Mouse (Mus musculus) cerebellum, postnatal 4 days (tissue): ENCODE measurements around the gene Fbn1.
A peak's percentile ranks its signal among the peaks of the same experiment; 100 is the strongest.
"Not testable (repeated sequence)": the region's sequence is repeated elsewhere in the genome, so short reads cannot be mapped to it uniquely, and the experiment has no call there.

Experiments used
- DNase-seq, 2 experiments: peaks; one replicate each; pipeline ENCODE4 v3.0.0; 2022; ENCODE audit warnings: low spot score in 2 of 2, mixed read lengths in 1 of 2

Fbn1 gene

GRCm38 (mm10) chr2:125295526-125295925 is 212.3 kb downstream of the Fbn1 start:
- no peak for DNase-seq

GRCm38 (mm10) chr2:125293969-125294491 is 213.8 kb downstream of the Fbn1 start:
- no peak for DNase-seq

DNA sequence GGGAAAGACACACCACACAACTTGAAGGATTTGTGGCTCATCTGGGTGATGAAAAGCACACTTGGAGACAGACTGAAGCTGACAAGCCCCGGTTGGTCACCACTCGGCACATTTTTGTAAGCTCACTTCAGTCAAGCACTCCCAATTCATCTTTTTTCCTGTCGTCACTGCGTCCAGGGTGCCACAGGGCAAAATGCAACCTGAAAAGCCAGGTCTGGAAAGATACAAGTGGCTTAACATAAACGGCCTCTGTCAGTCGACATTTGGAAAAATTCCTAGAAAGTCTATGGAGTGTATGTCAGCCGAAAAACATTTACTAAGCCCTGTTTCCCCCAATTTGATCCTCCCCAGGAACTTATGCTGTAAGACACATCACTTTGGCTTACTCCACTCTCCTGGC is 215.2 kb downstream of the Fbn1 start:
- DNase-seq = no peak

GRCm38 (mm10) chr2:125291101-125291500 is 216.7 kb downstream of the Fbn1 start:
- no peak for DNase-seq

- no peak for DNase-seq
These were observed 217.4 kb downstream of the Fbn1 start for GRCm38 (mm10) chr2:125290197-125290965.

DNA sequence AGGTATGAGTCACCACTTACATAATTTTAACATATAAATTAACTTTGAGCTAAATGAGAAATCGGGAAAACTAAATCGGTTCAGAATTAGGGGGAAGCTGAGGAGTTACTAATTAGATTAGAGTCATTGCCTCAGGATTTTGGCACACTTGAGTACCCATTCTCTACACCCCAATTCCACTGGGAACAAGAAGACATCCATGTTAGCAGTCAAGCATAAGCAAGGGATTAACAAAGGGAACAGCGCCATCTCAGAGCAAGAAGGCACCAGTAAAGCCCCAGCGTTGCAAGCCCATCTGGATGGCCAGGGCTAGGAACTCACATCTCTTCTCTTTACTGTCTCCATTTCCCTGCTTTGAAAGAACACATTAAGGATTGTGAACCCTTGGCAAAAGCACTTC is 222.0 kb downstream of the Fbn1 start:
- DNase-seq = no peak

GRCm38 (mm10) chr2:125282334-125283206 is 225.2 kb downstream of the Fbn1 start:
- DNase-seq = no peak

- not testable (repeated sequence) for DNase-seq
These were observed 227.8 kb downstream of the Fbn1 start for GRCm38 (mm10) chr2:125279995-125280394.

GRCm38 (mm10) chr2:125278474-125278873 is 229.3 kb downstream of the Fbn1 start:
- no peak for DNase-seq

- no peak for DNase-seq
These were observed 231.1 kb downstream of the Fbn1 start for GRCm38 (mm10) chr2:125276692-125277091.

DNA sequence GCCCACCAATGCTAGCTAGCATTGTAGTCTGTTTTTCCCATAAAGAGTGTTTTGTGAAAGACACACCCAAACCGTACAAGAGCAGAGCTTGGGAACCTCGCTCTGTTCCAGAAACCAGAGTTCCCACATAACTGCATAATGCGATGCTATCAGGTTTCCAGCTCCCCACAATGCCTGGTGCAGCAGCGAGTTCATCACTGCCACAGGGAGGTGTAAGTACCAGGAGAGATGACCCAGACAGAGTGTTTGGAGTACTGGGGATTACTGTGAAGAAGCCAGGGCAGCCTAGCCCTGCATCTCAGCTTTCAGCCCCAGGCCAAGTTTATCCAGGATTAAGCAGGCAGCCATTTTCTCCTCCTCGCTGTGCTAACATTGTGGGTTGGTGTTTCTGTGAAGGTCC is 232.2 kb downstream of the Fbn1 start:
- no peak for DNase-seq

DNA sequence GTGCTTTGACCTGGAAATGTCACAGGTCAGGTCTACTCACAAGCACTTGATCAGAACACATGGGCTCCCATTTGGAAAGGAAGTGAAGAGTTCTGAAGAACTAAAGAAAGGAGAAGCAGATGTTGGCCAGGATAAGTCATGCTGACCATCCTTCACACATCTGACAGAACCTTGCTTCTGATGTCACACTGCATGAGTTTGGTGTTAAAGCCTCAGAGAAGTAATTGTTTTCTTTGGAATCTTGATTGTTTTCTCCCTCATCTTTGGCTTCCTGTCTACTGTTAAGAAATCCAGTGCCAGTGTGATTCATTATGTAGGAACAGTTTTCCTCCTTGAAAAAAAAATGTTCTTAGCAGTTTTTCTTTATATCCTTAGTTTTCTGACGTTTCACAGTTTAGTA is 238.9 kb downstream of the Fbn1 start:
- DNase-seq = no peak

- no peak for DNase-seq
These were observed 244.0 kb downstream of the Fbn1 start for GRCm38 (mm10) chr2:125263753-125264152.

DNA sequence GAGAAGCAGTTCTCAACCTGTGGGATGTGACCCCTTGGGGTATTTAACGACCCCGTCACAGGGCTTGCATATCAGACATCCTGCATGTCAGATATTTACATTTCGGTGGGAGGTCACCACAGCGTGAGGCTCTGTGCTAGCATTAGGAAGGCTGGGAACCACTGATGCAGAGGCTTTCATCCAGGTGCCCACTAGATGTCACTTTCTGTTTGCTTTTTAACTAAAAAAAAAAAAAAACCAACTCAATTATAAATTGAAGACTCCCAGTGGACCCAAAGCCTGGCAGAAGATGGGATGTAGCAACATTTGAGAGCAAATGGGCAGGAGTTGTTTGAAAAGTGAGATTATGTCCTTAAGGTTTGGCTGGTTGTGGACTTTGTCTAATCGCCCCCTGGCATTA is 244.7 kb downstream of the Fbn1 start:
- DNase-seq = peak in 1 of 2 experiments; percentile 20

DNA sequence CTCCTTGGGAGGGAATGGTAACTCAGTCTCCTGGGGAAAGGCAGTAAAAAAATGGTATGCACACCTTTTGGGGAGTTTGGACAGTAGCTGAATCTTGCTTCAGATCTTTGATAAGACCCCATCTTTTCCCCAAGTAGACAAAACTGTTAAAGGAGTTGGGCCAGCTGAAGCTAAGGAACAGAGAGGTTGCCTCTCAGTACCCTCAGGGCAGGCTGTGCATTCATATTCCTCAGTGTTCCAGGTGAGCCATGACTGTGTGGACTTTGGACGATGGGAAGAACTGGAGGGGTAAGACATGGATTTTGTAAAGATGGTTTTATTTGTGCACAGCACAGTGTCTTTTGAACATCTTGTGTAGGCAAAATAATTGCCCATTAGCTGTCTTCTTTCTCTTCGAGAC is 247.5 kb downstream of the Fbn1 start:
- DNase-seq = no peak

DNA sequence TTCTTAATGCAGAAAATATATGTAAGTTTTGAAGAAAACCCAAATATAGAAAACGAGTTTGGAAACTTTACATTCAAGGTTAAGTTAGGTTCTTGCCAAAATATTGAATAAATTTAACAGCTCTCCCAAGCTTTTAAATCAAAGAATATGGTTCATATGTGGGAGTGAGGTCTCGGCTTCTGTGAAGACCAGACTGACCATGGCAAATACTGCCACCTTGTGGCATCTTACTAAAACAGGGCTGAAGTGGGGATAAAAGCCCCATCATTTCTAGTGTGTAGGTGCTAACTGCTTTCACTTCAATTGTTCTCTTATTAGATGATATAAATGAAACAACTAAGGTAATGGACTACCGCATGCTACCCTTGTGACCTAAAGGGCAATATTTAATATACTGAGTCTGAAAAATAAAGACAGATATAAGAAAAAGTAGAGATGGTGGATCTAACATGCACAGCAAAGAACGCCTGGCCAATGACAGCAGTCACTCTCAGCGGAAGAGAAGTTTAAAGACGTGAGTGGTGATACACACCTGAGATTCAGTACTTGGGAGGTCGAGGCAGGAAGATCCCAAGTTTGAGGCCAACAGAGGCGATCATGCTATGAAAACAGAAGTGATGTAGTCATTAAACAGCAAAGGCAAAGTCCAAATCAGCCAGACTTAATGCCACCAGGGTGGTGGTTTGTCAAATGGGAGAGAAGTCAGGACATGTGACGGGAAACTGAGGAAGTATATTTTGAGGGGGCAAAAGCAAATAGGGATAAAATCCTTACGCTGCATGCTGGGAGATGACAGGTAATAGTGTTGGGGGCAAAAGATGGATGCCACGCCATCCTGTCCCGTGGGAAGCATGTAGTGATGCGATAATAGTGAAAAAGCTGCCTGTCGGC is 248.3 kb downstream of the Fbn1 start:
- DNase-seq = no peak

DNA sequence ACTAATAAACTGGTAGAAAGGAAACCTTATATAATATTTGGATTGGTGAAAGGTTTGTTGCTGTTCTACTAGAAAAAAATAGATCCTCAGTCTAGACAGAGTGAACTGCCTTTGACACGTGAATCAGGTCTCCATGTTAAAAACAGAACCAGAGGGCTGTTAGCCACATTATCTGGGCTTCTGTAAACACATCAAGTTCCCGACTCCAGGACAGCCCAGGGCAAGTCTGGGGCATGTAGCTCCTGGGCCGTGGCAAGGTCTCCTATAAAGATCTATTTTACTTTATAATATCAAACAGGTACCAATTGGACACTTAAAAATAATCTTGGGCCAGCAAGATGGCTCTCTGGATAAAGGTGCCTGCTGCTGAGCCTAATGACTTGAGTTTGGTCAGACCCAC is 251.9 kb downstream of the Fbn1 start:
- no peak for DNase-seq

DNA sequence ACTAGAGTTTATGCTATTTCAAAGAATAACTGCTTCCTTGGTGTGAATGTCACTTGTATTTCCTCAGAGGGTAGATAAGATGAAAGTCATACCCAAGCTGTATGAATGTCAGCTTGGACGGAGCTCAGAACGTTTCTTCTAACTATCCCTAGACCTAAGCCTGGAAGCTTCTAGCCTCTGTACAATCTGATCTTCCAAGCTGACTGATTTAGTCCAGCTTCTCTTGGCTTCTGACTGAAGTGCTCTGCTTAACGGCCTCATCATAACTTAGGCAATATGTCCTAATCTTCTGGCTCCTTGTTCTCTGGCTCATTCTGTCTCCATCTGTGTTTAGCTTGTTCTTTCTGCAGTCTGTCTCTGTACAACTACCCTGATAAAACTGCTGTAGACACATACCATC is 253.2 kb downstream of the Fbn1 start:
- DNase-seq = no peak

DNA sequence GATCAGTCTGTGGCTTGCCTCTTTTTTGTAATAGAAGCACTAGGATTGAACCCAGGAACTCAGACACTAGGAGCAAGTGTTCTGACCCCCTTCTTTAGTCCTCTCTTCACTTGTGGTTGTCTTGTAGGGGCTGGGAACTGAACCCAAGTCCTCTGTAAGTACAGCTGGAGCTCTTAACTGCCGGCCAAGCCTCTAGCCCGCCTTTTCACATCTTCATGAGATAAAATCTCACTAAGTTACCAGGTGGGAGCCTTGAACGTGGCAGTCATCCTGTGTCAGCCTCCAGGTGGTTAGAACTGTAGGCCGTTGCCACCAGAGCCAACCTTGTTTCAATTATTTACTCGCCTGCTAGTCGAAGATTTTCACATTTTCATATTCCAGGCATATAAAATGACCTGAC is 254.1 kb downstream of the Fbn1 start:
- no peak for DNase-seq

GRCm38 (mm10) chr2:125252275-125252674 is 255.5 kb downstream of the Fbn1 start:
- peak in 1 of 2 experiments; percentile 34 for DNase-seq

DNA sequence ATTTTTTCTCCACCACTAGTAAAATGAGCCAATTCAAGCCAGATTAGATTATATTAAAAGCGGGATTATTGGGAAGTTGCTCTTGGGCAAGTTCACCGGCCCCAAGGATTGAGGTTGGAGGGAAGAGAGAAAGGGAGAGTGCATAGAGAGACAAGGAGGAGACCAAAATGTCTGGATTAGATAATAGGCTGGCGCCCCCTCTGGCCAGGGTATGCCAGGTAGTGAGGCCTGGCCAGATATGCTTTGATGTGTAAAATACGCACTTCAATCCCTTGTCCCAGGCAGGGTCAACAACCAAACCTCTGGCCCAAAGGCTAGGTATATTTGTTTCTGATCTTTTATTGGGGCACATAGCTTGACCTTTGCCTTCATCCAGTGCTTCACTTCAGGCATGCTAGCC is 256.0 kb downstream of the Fbn1 start:
- DNase-seq = no peak
